Mouse (Mus musculus) forebrain, embryonic 10.5 days (tissue): ENCODE measurements around the gene Nrcam. TPM values are rescaled to one million over a fixed set of nuclear protein-coding genes. Genes with fewer than 3 reads are reported as not detected.

Experiments
- DNase-seq: peaks from one replicate; pipeline ENCODE4 v3.0.0-alpha.2; 2017; ENCODE audit warnings: low spot score; ENCODE audit errors: extremely low spot score
- H3K27ac ChIP-seq: fragments of 300-500 bp; sonication (generic); 2 replicates; pipeline ENCODE4 v1.5.1; 2016; ENCODE audit warnings: mild to moderate bottlenecking
- H3K27me3 ChIP-seq: fragments of 300-500 bp; sonication (generic); 2 replicates; pipeline ENCODE4 v1.6.1; 2016; ENCODE audit warnings: mild to moderate bottlenecking; ENCODE audit not compliant: poor library complexity, severe bottlenecking
- H3K36me3 ChIP-seq: fragments of 300-500 bp; sonication (generic); replicated peaks from 2 replicates; pipeline ENCODE4 v1.6.1; 2016; ENCODE audit warnings: mild to moderate bottlenecking, moderate library complexity
- H3K4me1 ChIP-seq: fragments of 300-500 bp; sonication (generic); 2 replicates; pipeline ENCODE4 v1.6.1; 2016
- H3K4me3 ChIP-seq: fragments of 300-500 bp; sonication (generic); 2 replicates; pipeline ENCODE4 v1.5.1; 2016; ENCODE audit warnings: mild to moderate bottlenecking, moderate library complexity
- H3K9me3 ChIP-seq: fragments of 300-500 bp; sonication (generic); 2 replicates; pipeline ENCODE4 v1.6.1; 2016; ENCODE audit warnings: mild to moderate bottlenecking, moderate library complexity
- WGBS: fragments of 180-500 bp; shearing (Covaris S2); methylation state at CpG from one replicate; pipeline ENCODE4 v1.1.7; 2016; 5-methylcytosine and 5-hydroxymethylcytosine counted together
- polyA plus RNA-seq: library from polyadenylated mRNA; unstranded; fragments of >200 nt; fragmentation: Nextera tagmentation; extraction: Ambion mirVana; gene quantifications from 2 replicates; pipeline ENCODE4 v1.2.1, GENCODE M21; 2016

Gene Nrcam
- polyA plus RNA-seq, 1 experiment from 2014 or later: 19.4 TPM

GRCm38 (mm10) chr12:44329316-44330215 is 881 bp downstream of the Nrcam start:
- Histone ChIP-seq H3K4me1 (peaks cover 41% of the 10 kb centered on the region), H3K27me3 (peaks cover 55% of the 10 kb centered on the region), H3K27ac (peak overlapping the region; percentile 87), H3K4me3 (peak overlapping the region; percentile 77), H3K36me3 (no peaks in the 10 kb centered on the region), H3K9me3 (no peaks in the 10 kb centered on the region)
- WGBS: under 1% methylated on average over 61 of the region's 61 CpGs
- peak; percentile 68 for DNase-seq

- peak overlapping the region; percentile 87 for H3K27ac ChIP-seq
- peak; percentile 34 for DNase-seq
Measured at GRCm38 (mm10) chr12:44330216-44330719, 1.6 kb downstream of the Nrcam start.

DNA sequence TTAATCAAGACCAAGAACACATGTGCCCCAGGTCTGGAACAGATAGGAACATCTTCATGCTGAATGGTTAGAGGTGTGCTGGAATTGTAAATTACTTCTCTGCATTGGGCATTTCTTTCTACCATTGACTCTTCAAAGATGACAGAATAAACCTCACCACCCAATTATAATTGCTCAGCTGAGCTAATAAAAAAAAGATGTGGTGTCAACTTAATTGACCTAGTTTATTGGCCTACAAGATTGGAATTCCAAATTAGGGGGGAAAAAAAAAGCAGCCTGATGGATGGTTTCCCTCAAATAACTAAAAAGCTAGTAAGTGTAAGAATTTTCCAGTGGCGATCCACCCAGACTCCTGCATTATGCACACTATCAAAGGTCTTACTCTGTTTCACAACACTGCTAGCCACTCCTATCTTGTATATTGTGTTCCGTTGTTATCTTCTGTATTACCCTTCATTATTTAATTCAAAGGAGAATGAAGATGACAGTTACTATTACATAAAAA is 8.5 kb downstream of the Nrcam start:
- peak overlapping the region; percentile 86; the same call in 1 of the 2 replicates for H3K27ac ChIP-seq

More at GRCm38 (mm10) chr12:44330216-44330719, 1.6 kb downstream of the Nrcam start:
- WGBS: under 1% methylated on average over 9 of the region's 9 CpGs
- peaks cover 41% of the 10 kb centered on the region for H3K4me1 ChIP-seq
- H3K4me3 ChIP-seq: peak overlapping the region; percentile 77
- peaks cover 55% of the 10 kb centered on the region for H3K27me3 ChIP-seq
- H3K36me3 ChIP-seq: no peaks in the 10 kb centered on the region
- no peaks in the 10 kb centered on the region for H3K9me3 ChIP-seq

GRCm38 (mm10) chr12:44338195-44338622 is 9.5 kb downstream of the Nrcam start:
- H3K9me3 ChIP-seq: no peaks in the 10 kb centered on the region
- 8% methylated on average over 8 of the region's 8 CpGs for WGBS
- H3K4me1 ChIP-seq: peaks cover 55% of the 10 kb centered on the region
- peaks cover 1% of the 10 kb centered on the region; the same call in 1 of the 2 replicates for H3K27me3 ChIP-seq
- DNase-seq: peak; percentile 67
- H3K4me3 ChIP-seq: peak overlapping the region; percentile 34
- no peaks in the 10 kb centered on the region for H3K36me3 ChIP-seq
- H3K27ac ChIP-seq: peak overlapping the region; percentile 86

More for the DNA sequence above, 8.5 kb downstream of the Nrcam start:
- Histone ChIP-seq H3K27me3 (peaks cover 7% of the 10 kb centered on the region), H3K4me3 (no peak overlapping the region), H3K4me1 (peaks cover 45% of the 10 kb centered on the region), H3K36me3 (no peaks in the 10 kb centered on the region), H3K9me3 (no peaks in the 10 kb centered on the region)
- 75% methylated on average over 2 of the region's 2 CpGs for whole genome bisulfite sequencing
- no peak for DNase-seq

DNA sequence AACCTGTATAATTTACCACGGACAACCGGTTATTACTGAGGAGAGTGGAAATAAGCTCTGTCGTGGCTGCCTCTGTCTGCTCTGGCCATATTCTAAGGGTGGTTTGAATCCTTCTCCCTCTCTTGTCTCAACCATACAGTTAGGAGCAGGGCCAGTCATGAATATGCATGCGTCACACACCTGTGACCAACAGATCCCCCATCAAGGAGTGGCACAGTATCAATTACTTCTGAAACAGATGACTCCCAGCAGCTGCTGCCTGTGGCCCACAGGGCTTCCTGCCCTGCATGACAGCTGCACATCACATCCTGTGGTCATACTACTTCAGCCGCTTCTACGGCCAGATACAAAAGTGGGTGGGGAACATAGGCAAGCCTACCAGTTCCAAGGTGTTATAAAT is 15.4 kb downstream of the Nrcam start:
- WGBS: 79% methylated on average over 6 of the region's 6 CpGs
- no peak for DNase-seq
- H3K9me3 ChIP-seq: no peaks in the 10 kb centered on the region
- H3K27ac ChIP-seq: no peak overlapping the region
- peaks cover 63% of the 10 kb centered on the region for H3K4me1 ChIP-seq
- no peaks in the 10 kb centered on the region for H3K27me3 ChIP-seq
- no peak overlapping the region for H3K4me3 ChIP-seq
- no peaks in the 10 kb centered on the region for H3K36me3 ChIP-seq

DNA sequence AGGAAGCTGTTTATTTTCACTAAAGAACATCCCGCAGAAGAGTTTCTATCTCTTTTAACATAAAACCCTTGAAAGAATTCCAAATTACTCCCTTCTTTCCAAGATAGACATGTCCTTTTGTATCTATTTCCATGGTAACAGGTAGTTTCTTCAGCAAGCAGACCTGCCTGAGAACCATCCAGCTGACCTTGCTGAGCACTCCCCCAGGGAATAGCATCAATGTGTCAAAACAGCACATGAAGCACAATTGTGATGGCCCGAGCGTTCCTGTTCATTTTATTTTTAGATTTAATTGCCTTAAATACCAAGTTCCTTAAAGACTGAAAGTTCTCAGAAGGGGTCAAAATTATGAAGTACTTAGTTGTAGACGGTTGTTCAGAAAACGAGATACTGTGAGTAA is 16.6 kb downstream of the Nrcam start:
- Histone ChIP-seq H3K4me1 (peaks cover 51% of the 10 kb centered on the region), H3K27me3 (no peaks in the 10 kb centered on the region), H3K9me3 (no peaks in the 10 kb centered on the region), H3K4me3 (no peak overlapping the region), H3K36me3 (no peaks in the 10 kb centered on the region), H3K27ac (peak overlapping the region; percentile 52; the same call in 1 of the 2 replicates)
- WGBS: 43% methylated on average over 5 of the region's 5 CpGs
- DNase-seq: no peak

DNA sequence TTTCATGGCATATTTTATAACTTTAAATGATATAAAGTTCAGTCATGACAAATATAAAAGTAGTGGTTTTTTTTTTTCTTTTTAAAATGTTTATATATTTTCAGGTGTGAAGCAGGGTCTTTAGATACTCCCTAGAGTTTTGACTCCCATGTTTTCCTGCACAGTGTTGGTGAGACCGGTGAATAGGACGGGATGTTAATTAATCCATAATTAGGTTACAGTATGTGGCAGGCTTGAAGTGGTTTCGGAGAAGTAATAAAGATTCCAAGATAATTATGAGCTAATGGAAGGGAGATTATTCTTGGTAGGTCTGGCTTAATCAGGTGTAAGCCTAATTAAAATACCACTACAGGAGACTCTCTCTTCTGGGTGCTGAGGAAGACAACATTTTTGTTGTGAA is 17.5 kb downstream of the Nrcam start:
- H3K36me3 ChIP-seq: no peaks in the 10 kb centered on the region
- no peak overlapping the region for H3K27ac ChIP-seq
- DNase-seq: no peak
- peaks cover 45% of the 10 kb centered on the region for H3K4me1 ChIP-seq
- no peaks in the 10 kb centered on the region for H3K9me3 ChIP-seq
- no peak overlapping the region for H3K4me3 ChIP-seq
- H3K27me3 ChIP-seq: no peaks in the 10 kb centered on the region
- 58% methylated on average over 3 of the region's 3 CpGs for WGBS

DNA sequence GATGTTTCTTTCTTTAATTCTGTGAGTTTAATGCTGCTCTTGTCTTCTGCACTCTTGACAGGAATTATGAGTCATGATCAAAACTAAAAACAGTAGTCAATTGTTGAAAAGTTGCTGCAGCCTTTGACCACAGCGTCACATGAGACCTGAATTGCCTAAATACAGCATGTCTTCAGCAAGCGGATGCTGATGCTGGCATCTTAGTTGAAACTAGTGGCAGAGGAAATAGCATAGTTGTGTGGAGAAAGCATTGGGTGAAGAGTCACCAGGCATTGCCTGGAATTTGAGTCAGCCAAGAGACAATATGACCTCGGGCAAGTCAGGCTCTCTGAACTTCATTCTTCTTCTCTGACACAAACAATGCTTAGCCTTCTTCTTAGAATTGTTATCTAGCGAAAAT is 26.4 kb downstream of the Nrcam start:
- Histone ChIP-seq H3K27ac (no peak overlapping the region), H3K36me3 (no peaks in the 10 kb centered on the region), H3K4me3 (no peak overlapping the region), H3K9me3 (no peaks in the 10 kb centered on the region), H3K4me1 (peaks cover 12% of the 10 kb centered on the region), H3K27me3 (no peaks in the 10 kb centered on the region)
- DNase-seq: no peak
- WGBS: 87% methylated on average over 4 of the region's 4 CpGs

GRCm38 (mm10) chr12:44357460-44357859 is 28.8 kb downstream of the Nrcam start:
- WGBS: 33% methylated on average over 3 of the region's 3 CpGs
- Histone ChIP-seq H3K9me3 (no peaks in the 10 kb centered on the region), H3K27ac (no peak overlapping the region), H3K4me1 (peaks cover 12% of the 10 kb centered on the region), H3K27me3 (no peaks in the 10 kb centered on the region), H3K36me3 (no peaks in the 10 kb centered on the region), H3K4me3 (no peak overlapping the region)
- no peak for DNase-seq

DNA sequence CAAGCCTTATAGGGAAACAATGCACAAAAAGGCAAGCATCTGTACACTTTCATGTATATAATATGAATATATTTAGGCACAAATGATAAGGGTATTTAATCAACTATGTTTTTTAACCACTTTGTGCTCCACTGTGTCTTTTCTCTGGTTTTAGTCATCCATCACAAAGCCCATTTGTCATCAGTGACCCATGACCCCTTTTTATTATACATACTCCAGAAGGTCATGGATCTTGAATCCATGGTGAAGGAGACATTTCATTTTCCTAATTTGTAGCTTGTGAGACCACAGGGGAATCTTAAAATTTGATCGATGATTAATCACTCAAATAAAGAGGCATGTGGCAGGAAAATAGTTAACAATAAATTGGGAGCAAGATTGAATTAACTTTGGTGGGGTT is 29.2 kb downstream of the Nrcam start:
- Histone ChIP-seq H3K36me3 (no peaks in the 10 kb centered on the region), H3K27me3 (no peaks in the 10 kb centered on the region), H3K4me3 (no peak overlapping the region), H3K4me1 (peaks cover 12% of the 10 kb centered on the region), H3K27ac (no peak overlapping the region), H3K9me3 (no peaks in the 10 kb centered on the region)
- no peak for DNase-seq
- 57% methylated on average over 1 of the region's 1 CpGs for WGBS

GRCm38 (mm10) chr12:44371076-44371710 is 42.5 kb downstream of the Nrcam start:
- DNase-seq: no peak
- Histone ChIP-seq H3K4me1 (peaks cover 21% of the 10 kb centered on the region; the same call in 1 of the 2 replicates), H3K27ac (no peak overlapping the region), H3K36me3 (no peaks in the 10 kb centered on the region), H3K4me3 (no peak overlapping the region), H3K9me3 (no peaks in the 10 kb centered on the region), H3K27me3 (no peaks in the 10 kb centered on the region)
- WGBS: 81% methylated on average over 3 of the region's 3 CpGs

DNA sequence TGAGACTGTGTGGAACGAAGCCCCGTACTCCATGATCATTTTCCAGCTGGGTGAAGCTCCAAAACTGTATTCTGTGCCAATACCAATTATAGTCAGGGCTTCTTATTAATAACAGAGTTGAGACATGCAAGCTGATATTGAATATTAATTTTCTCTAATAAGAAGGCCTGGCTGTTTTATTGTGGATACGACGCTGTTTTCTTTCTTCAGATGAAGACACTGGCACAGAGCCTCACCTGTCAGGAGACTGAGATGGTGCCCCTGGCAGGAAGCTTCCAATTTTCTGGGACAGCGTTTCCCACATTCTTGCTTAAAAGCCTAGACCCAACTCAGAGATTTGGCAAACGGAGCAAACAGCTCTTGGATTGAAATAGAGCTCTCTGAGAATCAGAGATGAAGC is 47.3 kb downstream of the Nrcam start:
- peaks cover 12% of the 10 kb centered on the region for H3K4me1 ChIP-seq
- no peaks in the 10 kb centered on the region for H3K27me3 ChIP-seq
- WGBS: 79% methylated on average over 6 of the region's 6 CpGs
- no peak overlapping the region for H3K4me3 ChIP-seq
- DNase-seq: no peak
- no peaks in the 10 kb centered on the region for H3K9me3 ChIP-seq
- H3K27ac ChIP-seq: no peak overlapping the region
- no peaks in the 10 kb centered on the region for H3K36me3 ChIP-seq
